Mouse (Mus musculus) hindbrain, embryonic 15.5 days (tissue): ENCODE measurements around the gene Pick1. TPM values are rescaled to one million over a fixed set of nuclear protein-coding genes. Genes with fewer than 3 reads are reported as not detected.

ENCODE experiments used
- ATAC-seq: fragments of 200-750 bp; cut with Nextera tagmentation; 2 replicates; pipeline ENCODE4 v1.8.0; 2017; ENCODE audit warnings: low read depth, moderate number of reproducible peaks, moderate TSS enrichment; ENCODE audit not compliant: low FRiP score
- H3K27ac ChIP-seq: fragments of 300-500 bp; sonication (generic); replicated peaks from 2 replicates; pipeline ENCODE4 v1.5.1; 2015; ENCODE audit warnings: mild to moderate bottlenecking, inconsistent platforms
- H3K27me3 ChIP-seq: fragments of 300-500 bp; sonication (generic); 2 replicates; pipeline ENCODE4 v1.6.1; 2015; ENCODE audit warnings: control low read depth, inconsistent platforms
- H3K36me3 ChIP-seq: fragments of 300-500 bp; sonication (generic); 2 replicates; pipeline ENCODE4 v1.6.1; 2015; ENCODE audit warnings: control low read depth, inconsistent platforms
- H3K4me1 ChIP-seq: fragments of 300-500 bp; sonication (generic); replicated peaks from 2 replicates; pipeline ENCODE4 v1.6.1; 2015; ENCODE audit warnings: control low read depth, inconsistent platforms
- H3K4me2 ChIP-seq: fragments of 300-500 bp; sonication (generic); 2 replicates; pipeline ENCODE4 v1.6.1; 2015; ENCODE audit warnings: moderate library complexity, mild to moderate bottlenecking, inconsistent platforms
- H3K4me3 ChIP-seq: fragments of 300-500 bp; sonication (generic); 2 replicates; pipeline ENCODE4 v1.5.1; 2015; ENCODE audit warnings: mild to moderate bottlenecking, inconsistent platforms
- H3K9ac ChIP-seq: fragments of 300-500 bp; sonication (generic); 2 replicates; pipeline ENCODE4 v1.6.1; 2015; ENCODE audit warnings: inconsistent platforms
- H3K9me3 ChIP-seq: fragments of 300-500 bp; sonication (generic); 2 replicates; pipeline ENCODE4 v1.6.1; 2016; ENCODE audit warnings: control low read depth, inconsistent platforms
- WGBS: fragments of 180-500 bp; shearing (Covaris S2); methylation state at CpG from one replicate; pipeline ENCODE4 v1.1.7; 2015; 5-methylcytosine and 5-hydroxymethylcytosine counted together
- polyA plus RNA-seq: library from polyadenylated mRNA; unstranded; fragments of >200 nt; fragmentation: Nextera tagmentation; extraction: Ambion mirVana; gene quantifications from 2 replicates; pipeline ENCODE4 v1.2.1, GENCODE M21; 2015

Gene Pick1
- 88.6 and 93.2 TPM in 2 replicates for polyA plus RNA-seq

DNA sequence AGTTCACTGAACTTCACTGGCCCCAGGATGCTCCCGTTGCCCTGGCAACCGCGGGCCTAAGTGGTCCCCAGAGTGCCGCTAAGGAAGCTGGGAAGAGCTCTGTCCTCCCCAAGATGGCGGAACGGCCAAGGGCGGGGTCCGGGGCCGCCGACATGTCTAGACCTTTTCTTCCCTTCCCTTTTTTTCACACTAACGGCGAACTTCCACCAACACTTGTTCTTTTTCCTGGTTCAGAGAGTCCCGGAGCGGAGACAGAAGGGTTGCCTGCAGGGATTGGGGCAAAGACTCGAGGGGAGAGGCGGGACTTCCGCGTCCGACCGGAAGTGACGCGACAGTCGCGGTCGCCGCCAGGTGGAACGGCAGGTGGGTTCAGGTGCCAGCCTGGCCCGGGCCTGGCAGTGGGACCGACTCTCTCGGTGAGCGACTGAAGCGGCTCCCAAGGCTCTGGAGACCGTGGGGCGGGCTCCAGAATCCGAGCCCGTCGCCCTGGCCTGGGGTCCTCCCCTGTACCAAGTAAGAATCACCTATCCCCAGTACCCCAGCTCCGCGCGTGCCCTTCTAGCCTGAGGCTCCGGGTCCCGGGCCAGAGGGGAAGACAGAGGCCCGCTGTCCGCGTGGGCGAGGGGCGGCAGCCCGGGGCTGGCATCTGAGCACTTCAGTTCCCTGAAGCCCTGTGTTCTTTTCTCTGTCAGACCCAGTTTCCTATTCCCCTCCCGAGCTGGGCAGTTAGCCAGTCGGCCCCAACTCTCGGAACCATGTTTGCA, at the start of gene Pick1, which contains the start of gene Gm49486:
Gene Pick1, plus strand, starts transcription at position 116 of the 764 bp plus-strand sequence.
Gene Gm49486, plus strand, starts transcription at position 334 of the 764 bp plus-strand sequence.
- H3K9ac ChIP-seq, result peak within 1 kb of the TSS; percentile 65
- peak within 1 kb of the TSS; percentile 63 for H3K4me3 ChIP-seq
- peak; percentile 93 for ATAC-seq
- WGBS, result under 1% methylated on average over 51 of the region's 51 CpGs
- peaks cover 22% of the 10 kb centered on the region for H3K4me1 ChIP-seq
- peak within 1 kb of the TSS; percentile 69 for H3K4me2 ChIP-seq
- H3K27me3 ChIP-seq, result no peaks in the 10 kb centered on the region
- H3K27ac ChIP-seq, result peak within 1 kb of the TSS; percentile 98
- H3K9me3 ChIP-seq, result no peaks in the 10 kb centered on the region
- 0 out of 2 replicates have a peak, but pooled peaks cover 6% of the 10 kb centered on the region for H3K36me3 ChIP-seq

DNA sequence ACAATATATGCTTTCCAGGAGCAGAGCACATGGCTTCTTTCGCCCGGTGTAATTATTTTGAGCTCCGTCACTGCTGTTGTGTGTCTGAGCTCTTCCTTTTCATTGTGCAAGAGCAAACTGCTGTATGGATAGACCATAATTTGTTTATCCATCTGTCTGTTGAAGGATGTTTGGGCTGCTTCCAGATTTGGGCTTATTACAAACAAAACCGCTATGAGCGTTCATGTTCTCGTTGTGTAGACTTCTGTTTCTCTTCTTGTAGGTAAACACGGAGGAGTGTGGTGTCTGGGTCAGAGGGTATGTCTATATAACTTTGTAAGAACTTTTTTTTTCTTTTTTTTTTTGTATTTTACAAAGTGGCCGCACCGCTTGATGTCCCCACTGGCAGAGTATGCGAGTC, 43.8 kb upstream of the Pick1 start:
- H3K27ac ChIP-seq, result no peak overlapping the region
- no peaks in the 10 kb centered on the region for H3K4me1 ChIP-seq
- no peak for ATAC-seq
- no peak overlapping the region for H3K4me3 ChIP-seq
- no peaks in the 10 kb centered on the region for H3K27me3 ChIP-seq
- H3K4me2 ChIP-seq, result no peak overlapping the region
- H3K9me3 ChIP-seq, result no peaks in the 10 kb centered on the region
- no peak overlapping the region for H3K9ac ChIP-seq
- WGBS, result 76% methylated on average over 10 of the region's 10 CpGs
- no peaks in the 10 kb centered on the region for H3K36me3 ChIP-seq

DNA sequence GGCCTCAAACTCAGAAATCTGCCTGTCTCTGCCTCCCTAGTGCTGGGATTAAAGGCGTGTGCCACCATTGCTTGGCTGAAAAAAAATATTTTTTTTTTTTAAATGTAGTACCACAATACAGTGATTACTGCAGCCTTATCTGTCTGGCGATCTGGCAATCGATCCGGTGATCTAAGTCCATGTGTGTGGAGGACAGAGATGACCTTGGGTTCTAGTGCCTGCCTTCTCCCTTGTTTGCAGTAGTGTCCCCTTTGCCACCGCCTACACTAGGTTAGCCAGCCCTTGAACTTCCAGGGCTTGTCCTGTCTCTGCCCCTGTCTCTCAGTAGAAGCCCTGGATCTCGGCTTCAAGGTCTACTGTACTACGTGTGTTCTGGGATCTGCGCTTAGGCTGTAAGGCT, 41.2 kb upstream of the Pick1 start:
- ATAC-seq, result no peak
- Histone ChIP-seq H3K4me2 (no peak overlapping the region), H3K9me3 (no peaks in the 10 kb centered on the region), H3K27me3 (no peaks in the 10 kb centered on the region), H3K27ac (no peak overlapping the region), H3K4me3 (no peak overlapping the region), H3K9ac (no peak overlapping the region), H3K4me1 (peaks cover 7% of the 10 kb centered on the region), H3K36me3 (no peaks in the 10 kb centered on the region)
- WGBS, result 92% methylated on average over 8 of the region's 8 CpGs

DNA sequence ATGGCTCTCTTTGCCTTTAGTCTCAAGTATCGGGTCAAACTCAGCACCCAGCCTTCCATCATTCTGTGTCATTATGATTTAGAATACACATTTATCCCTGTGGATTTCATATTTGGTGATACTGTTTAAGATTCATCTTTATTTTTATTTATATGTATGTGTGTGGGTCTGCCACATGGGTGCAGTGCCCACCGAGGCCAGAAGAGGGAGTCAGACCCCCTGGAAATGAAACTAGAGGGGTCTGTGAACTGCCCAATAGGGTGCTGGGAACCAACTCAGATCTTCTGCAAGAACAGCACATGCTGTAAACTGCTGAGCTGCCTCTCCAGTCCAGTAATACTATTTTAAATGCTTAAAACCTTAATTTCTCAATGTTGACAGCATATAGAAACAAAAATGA, 37.5 kb upstream of the Pick1 start:
- no peak overlapping the region for H3K4me2 ChIP-seq
- H3K4me1 ChIP-seq, result peaks cover 22% of the 10 kb centered on the region
- H3K9ac ChIP-seq, result no peak overlapping the region
- no peak overlapping the region for H3K27ac ChIP-seq
- no peaks in the 10 kb centered on the region for H3K27me3 ChIP-seq
- ATAC-seq, result no peak
- H3K36me3 ChIP-seq, result no peaks in the 10 kb centered on the region
- H3K4me3 ChIP-seq, result no peak overlapping the region
- no peaks in the 10 kb centered on the region for H3K9me3 ChIP-seq
- WGBS, result 97% methylated on average over 2 of the region's 2 CpGs

DNA sequence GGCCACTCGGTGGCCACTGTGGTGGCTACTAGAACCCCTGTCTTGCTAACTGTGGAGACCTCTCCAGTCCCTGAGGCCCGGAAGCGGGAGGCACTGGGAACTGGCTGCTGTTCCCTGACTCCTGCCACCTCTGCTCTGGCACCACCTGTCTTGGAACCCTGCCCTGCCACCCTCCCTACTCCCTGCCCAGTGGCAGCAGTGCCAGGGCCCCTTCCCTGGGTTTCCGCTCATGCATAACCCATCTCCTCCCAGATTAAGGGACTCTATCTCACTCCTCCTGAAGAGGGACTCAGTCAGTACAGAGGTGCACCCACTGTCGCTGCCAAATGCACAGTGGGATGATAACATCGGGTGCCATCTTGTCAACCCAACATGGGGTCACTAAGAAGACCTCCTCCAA, 36.5 kb upstream of the Pick1 start:
- H3K9me3 ChIP-seq, result no peaks in the 10 kb centered on the region
- ATAC-seq, result peak; percentile 16; the same call in 1 of the 2 replicates
- H3K27me3 ChIP-seq, result no peaks in the 10 kb centered on the region
- 73% methylated on average over 6 of the region's 6 CpGs for WGBS
- peaks cover 22% of the 10 kb centered on the region for H3K4me1 ChIP-seq
- H3K4me2 ChIP-seq, result peak overlapping the region; percentile 34; the same call in 1 of the 2 replicates
- H3K27ac ChIP-seq, result peak overlapping the region; percentile 85
- H3K9ac ChIP-seq, result no peak overlapping the region
- no peaks in the 10 kb centered on the region for H3K36me3 ChIP-seq
- H3K4me3 ChIP-seq, result no peak overlapping the region

DNA sequence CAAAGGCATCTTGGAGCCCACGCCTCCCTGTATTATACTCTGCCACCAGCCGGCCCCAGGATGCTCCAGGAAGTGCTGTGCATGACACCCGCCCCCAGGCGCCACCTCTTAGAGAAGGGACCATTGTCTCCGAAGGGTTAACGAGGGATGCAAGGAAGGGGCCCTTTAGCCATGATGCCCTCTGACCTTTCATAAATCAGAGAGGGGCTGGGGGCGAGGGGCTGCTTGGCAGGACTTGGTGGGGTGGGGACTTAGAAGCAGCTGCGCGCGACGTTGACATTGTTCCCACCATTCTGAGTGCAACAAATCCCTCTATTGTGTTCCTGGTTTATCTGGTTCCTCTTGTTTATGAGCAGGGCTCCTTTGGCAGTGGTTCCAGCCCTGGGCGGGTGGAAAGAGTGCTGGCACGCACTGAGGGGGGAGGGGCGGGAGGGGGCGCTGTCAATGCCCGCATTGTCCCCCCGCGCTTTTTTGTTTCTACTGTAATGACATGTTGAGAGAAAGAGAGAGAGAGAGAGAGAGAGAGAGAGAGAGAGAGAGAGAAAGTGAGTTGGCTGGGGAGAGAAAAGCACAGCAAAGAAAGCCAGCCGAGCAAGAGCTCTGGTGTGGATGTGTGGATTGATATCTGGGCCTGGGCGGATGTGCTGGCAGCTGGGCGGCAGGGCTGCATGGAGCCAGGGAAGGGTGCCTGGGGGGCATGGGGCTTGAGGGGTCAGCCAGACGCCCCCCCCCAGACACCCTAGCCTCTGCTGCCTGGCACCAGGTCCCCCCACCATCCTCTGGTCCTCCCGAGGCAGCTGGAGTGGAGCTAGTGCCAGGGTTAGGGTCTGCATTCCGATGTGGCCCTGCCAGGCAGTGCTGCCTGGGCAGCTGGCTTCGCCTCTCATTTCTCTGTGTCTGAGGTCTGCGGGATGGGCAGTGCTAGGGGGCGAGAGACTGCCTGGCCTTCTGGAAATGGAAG, 35.8 kb upstream of the Pick1 start:
- no peaks in the 10 kb centered on the region for H3K27me3 ChIP-seq
- no peaks in the 10 kb centered on the region for H3K36me3 ChIP-seq
- no peak overlapping the region for H3K9ac ChIP-seq
- peak; percentile 86 for ATAC-seq
- H3K4me2 ChIP-seq, result peak overlapping the region; percentile 34
- H3K27ac ChIP-seq, result peak overlapping the region; percentile 85
- no peak overlapping the region for H3K4me3 ChIP-seq
- peaks cover 22% of the 10 kb centered on the region for H3K4me1 ChIP-seq
- 17% methylated on average over 27 of the region's 27 CpGs for WGBS
- H3K9me3 ChIP-seq, result no peaks in the 10 kb centered on the region

DNA sequence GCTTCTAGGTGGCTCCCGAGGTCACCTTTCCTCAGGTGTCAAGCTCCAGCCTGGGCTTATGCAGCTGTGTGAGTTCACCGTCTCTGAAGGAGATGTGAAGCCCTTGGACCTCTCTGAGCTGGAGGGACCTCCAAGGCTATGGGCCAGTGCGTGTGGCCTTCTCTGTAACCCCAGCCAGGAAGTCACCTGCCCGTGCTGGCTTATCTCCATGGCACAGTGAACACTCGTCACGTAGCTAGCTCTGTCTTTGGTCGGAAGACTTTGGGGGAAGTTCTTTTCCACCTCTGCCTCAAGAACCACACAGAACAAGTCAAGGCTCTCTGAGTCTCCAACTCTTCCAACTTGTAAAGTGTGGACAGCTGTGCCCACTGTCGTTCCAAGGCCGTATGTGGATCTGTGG, 34.9 kb upstream of the Pick1 start:
- WGBS, result 80% methylated on average over 9 of the region's 9 CpGs
- Histone ChIP-seq H3K4me1 (peaks cover 22% of the 10 kb centered on the region), H3K9ac (no peak overlapping the region), H3K4me3 (no peak overlapping the region), H3K9me3 (no peaks in the 10 kb centered on the region), H3K27me3 (no peaks in the 10 kb centered on the region), H3K27ac (peak overlapping the region; percentile 85), H3K36me3 (no peaks in the 10 kb centered on the region), H3K4me2 (no peak overlapping the region)
- ATAC-seq, result no peak

DNA sequence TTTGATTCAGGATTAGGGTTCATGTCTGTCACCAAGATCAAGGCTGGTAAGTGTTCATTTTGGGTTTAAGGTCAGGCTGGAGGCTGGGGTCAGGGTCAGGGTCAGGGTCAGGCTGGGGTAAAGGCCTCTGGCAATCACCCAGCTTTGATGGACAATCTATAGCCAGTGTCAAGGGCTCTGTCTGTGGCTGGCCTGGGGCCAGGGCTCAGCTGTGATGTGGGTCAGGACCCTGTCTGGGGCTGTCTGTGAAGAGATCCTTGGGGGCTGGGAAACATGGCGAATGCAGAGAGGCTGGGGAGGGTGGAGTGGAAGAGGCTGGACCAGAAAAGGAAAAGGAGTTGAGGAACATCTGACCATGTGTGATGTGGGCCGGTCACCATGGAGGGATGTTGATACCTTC, 34.0 kb upstream of the Pick1 start:
- Histone ChIP-seq H3K9ac (no peak overlapping the region), H3K9me3 (no peaks in the 10 kb centered on the region), H3K4me1 (peaks cover 22% of the 10 kb centered on the region), H3K36me3 (no peaks in the 10 kb centered on the region), H3K4me3 (no peak overlapping the region), H3K27me3 (no peaks in the 10 kb centered on the region), H3K4me2 (no peak overlapping the region), H3K27ac (no peak overlapping the region)
- ATAC-seq, result no peak
- 74% methylated on average over 2 of the region's 2 CpGs for WGBS

DNA sequence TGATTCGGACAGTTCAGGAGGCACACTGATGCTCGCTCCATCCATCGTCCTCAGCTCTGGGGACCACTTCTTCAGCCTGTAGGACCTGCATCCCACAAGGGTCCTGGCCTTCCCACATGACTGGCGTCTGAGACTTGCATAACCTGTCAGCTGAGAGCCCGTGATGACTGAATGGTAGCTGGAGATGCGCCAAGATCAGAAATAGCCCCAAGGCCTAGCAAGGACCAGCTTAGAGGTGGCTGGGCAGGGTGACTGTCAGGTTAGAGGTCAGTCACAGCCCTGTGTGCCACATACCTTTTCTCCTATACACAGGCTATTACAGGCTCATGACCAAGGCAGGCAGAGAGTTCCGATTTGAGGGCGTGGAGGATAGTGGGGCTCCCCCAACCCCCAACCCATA, 33.5 kb upstream of the Pick1 start:
- Histone ChIP-seq H3K9ac (no peak overlapping the region), H3K27me3 (no peaks in the 10 kb centered on the region), H3K4me2 (no peak overlapping the region), H3K4me1 (peaks cover 22% of the 10 kb centered on the region), H3K36me3 (no peaks in the 10 kb centered on the region), H3K27ac (no peak overlapping the region), H3K9me3 (no peaks in the 10 kb centered on the region), H3K4me3 (no peak overlapping the region)
- no peak for ATAC-seq
- 81% methylated on average over 8 of the region's 8 CpGs for WGBS

DNA sequence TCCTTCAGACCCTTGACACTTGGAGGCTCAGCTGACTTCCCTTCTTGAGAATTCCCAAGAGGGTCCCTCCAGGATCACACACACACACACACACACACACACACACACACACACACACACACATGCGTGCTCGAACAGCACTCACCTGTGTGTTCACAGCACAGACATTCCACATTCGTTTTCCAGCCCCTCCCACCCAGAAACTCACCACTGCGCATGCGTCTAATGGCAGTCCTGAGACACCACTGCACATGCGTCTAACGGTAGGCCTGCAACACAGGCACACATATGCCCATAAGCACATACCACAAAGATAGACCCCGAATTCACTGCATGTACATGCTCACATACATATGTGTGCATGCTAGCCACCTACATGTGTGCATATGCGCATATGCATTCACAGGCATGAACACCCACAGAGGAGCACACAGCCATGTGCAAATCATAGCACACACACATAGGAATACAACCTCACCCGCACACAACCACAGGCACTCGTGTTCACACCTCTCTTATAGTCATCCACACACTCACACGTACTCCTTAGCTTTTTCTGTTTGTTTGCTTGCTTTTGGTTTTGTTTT, 29.5 kb upstream of the Pick1 start:
- Histone ChIP-seq H3K9ac (no peak overlapping the region), H3K4me3 (no peak overlapping the region), H3K36me3 (no peaks in the 10 kb centered on the region), H3K4me2 (no peak overlapping the region), H3K9me3 (no peaks in the 10 kb centered on the region), H3K4me1 (peaks cover 17% of the 10 kb centered on the region), H3K27ac (no peak overlapping the region), H3K27me3 (no peaks in the 10 kb centered on the region)
- 96% methylated on average over 12 of the region's 12 CpGs for WGBS
- no peak for ATAC-seq

DNA sequence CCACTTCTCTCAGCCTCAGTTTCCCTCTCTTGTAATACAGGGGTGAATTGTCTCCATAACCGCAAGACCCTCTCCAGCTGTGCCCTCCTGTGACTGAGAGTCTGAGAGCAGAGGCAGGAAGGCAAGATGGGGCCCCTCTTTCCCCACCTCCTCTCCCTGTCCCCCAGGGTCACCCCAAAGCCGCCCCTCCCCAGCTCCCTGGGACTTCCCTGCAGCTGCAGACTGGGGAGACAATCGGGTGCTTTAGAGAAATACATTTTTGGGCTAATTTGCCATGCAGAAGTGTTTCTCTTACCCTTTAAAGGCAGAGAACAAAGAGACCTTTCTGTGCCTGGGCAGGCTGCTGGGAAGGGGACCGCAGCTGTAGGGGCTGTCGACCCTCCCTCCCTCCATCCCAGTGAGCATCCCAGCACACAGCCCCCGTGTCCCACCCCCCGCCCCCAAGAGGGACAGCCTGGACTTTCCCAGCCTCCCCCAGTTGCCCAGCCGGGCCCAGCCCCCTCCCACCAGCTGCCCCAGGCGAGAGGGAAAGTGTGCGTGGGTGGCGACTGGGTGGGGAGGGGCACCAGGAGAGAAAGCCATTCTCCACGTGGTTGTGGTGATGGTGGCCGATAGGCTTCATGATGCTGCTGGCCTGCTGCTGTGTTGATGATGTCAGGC, 27.4 kb upstream of the Pick1 start:
- Histone ChIP-seq H3K9me3 (no peaks in the 10 kb centered on the region), H3K4me3 (no peak overlapping the region), H3K4me2 (peak overlapping the region; percentile 29), H3K36me3 (no peaks in the 10 kb centered on the region), H3K27me3 (no peaks in the 10 kb centered on the region), H3K27ac (no peak overlapping the region), H3K4me1 (peaks cover 17% of the 10 kb centered on the region), H3K9ac (no peak overlapping the region)
- 8% methylated on average over 13 of the region's 13 CpGs for WGBS
- ATAC-seq, result peak; percentile 72; the same call in 1 of the 2 replicates
